Mouse (Mus musculus) kidney, adult 2 months (tissue): ENCODE measurements around the gene Ctse. TPM values are rescaled to one million over a fixed set of nuclear protein-coding genes. Genes with fewer than 3 reads are reported as not detected.

ENCODE experiments used
- DNase-seq: peaks from one replicate; pipeline ENCODE4 v3.0.0; 2021
- H3K27ac ChIP-seq: fragments of 200-500 bp; 2 replicates; pipeline ENCODE4 v1.5.1; 2012; ENCODE audit warnings: low read depth, low read length, control low read depth, inconsistent platforms; ENCODE audit not compliant: insufficient read depth
- H3K27me3 ChIP-seq: fragments of 200-500 bp; replicated peaks from 2 replicates; pipeline ENCODE4 v1.6.1; 2012; ENCODE audit warnings: mild to moderate bottlenecking, moderate library complexity, low read length, inconsistent platforms; ENCODE audit not compliant: control insufficient read depth, insufficient read depth
- H3K36me3 ChIP-seq: fragments of 200-500 bp; 2 replicates; pipeline ENCODE4 v1.6.1; 2012; ENCODE audit warnings: mild to moderate bottlenecking, moderate library complexity, low read length, inconsistent platforms; ENCODE audit not compliant: control insufficient read depth, insufficient read depth
- H3K4me1 ChIP-seq: fragments of 200-500 bp; 2 replicates; pipeline ENCODE4 v1.6.1; 2011; ENCODE audit warnings: low read length; ENCODE audit not compliant: control insufficient read depth, insufficient read depth
- H3K4me3 ChIP-seq: fragments of 200-500 bp; 2 replicates; pipeline ENCODE4 v1.5.1; 2011; ENCODE audit warnings: mild to moderate bottlenecking, low read depth, low read length, control low read depth; ENCODE audit not compliant: insufficient read depth
- CTCF ChIP-seq: fragments of 200-500 bp; conservative IDR thresholded peaks from 2 replicates; pipeline ENCODE4 v1.5.1; 2011; ENCODE audit warnings: low read depth, mild to moderate bottlenecking, control low read depth, low read length, moderate library complexity, mixed read lengths; ENCODE audit not compliant: insufficient read depth, insufficient read length
- POLR2A ChIP-seq: fragments of 200-500 bp; IDR thresholded peaks from one replicate; pipeline ENCODE4 v1.6.1; 2011; ENCODE audit warnings: low read depth, low read length, control low read depth
- WGBS: fragments of 180-500 bp; shearing (Covaris S2); methylation state at CpG from one replicate; pipeline ENCODE4 v1.1.7; 2018; 5-methylcytosine and 5-hydroxymethylcytosine counted together
- polyA plus RNA-seq: library from polyadenylated mRNA; depleted of rRNA; stranded (reverse); fragments of >200 nt; gene quantifications from 2 replicates; pipeline ENCODE4 v1.2.3, GENCODE M21; 2012

Ctse gene
- polyA plus RNA-seq, 1 experiment, result 1.8 TPM

DNA sequence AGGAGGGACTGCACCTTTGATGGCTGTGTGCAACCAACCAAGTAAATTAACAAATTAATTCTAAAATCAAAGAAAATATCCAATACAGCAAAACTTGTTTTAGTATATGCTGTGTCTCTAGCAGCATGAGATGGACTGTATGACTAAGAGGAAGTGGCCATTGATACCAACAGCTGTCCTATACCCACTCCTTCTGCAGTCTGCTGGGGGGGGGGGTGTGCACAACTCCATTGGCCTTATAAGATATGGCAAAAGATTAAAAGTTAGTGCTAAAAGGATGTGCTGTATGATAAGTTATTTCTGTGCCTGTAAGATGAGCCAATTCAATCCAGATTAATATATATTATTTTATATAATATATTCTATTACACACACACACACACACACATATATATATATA, 3.6 kb upstream of the Ctse start:
- no peaks in the 10 kb centered on the region for H3K27me3 ChIP-seq
- H3K4me1 ChIP-seq, result no peaks in the 10 kb centered on the region
- no peak for TF ChIP-seq POLR2A
- H3K36me3 ChIP-seq, result no peaks in the 10 kb centered on the region
- no peak overlapping the region for H3K4me3 ChIP-seq
- DNase-seq, result no peak
- no peak overlapping the region for H3K27ac ChIP-seq

DNA sequence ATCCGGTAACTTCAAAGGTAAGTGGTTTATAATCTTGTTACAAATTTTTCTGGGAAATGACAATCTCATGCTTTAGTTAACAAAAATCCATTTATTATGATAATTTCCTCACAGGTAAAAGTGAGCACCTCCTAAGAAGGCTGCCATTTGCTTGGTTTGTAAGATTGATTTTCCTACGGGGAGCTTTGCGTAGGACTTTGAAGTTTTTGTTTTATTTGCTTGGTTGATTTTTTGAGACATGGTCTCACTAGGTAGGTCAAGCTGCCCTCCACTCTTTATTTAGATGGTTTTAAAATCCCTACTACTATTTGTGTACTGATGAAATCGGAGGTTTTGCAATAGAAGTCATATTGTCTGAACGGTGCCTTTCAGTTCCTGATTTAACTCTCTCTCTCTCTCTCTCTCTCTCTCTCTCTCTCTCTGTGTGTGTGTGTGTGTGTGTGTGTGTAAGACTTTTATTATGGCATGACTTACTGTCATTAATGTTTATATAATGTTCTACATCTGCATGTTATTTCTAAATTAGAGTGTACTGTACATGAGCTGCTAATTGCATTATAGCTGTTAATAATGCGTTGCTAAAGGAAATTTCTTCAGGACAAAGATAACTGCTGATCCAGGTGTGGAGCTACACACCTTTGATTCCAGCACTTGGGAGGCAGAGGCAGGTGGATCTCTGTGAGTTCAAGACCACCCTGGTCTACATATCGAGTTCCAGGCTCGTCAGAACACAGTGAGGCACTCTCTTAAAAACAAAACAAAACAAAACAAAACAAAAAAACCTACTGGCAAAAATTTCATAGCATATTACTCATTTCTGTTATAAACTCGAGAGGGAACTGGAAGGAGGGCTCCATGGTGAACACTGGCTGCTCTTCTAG, 675 bp downstream of the Ctse start:
- no peak for TF ChIP-seq CTCF
- no peak for TF ChIP-seq POLR2A
- no peak for DNase-seq
- Histone ChIP-seq H3K36me3 (no peaks in the 10 kb centered on the region), H3K4me3 (no peak overlapping the region), H3K4me1 (no peaks in the 10 kb centered on the region), H3K27ac (no peak overlapping the region), H3K27me3 (no peaks in the 10 kb centered on the region)
- WGBS, result 80% methylated on average over 9 of the region's 9 CpGs

DNA sequence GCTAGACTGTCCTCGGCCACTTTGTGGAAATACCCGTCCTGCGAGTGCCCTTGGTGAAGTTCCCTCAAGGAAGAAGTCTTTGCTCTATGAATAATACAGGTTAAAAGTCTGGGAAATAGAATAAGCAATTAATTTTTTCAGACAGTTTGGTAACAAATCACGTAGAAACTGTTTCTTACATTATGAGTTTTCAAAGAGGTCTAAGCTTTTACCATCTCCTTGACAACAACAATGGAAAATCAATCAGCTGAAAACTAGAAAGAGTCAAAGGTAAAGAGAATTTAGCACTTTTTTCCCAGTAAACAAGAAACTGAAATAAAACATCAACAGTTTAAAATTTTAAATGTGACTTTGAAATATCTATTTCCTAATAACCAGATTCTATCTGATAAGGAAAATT, 2.0 kb downstream of the Ctse start:
- Histone ChIP-seq H3K27ac (no peak overlapping the region), H3K4me1 (no peaks in the 10 kb centered on the region), H3K4me3 (no peak overlapping the region), H3K27me3 (no peaks in the 10 kb centered on the region), H3K36me3 (no peaks in the 10 kb centered on the region)
- TF ChIP-seq POLR2A (no peak), CTCF (no peak)
- WGBS, result 83% methylated on average over 4 of the region's 4 CpGs
- DNase-seq, result no peak

DNA sequence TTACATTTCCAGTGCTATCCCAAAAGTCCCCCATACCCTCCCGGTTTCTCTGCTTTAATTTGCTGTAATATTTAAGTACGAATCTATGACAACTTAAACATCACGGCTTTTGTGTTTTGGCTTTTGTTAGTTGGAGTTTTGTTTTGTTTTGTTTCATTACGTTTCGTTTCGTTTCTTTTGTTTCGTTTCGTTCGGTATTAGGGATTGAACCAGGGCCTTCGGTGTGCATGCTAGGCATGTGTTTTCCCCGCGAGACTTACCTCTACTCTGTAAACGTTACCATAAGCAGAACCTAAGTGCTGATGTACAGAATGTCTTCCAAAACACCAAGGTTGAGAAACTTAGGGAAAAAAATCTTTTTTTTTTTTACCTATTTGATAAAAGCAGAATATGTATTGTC, 3.5 kb downstream of the Ctse start:
- WGBS, result 94% methylated on average over 13 of the region's 13 CpGs
- H3K4me3 ChIP-seq, result no peak overlapping the region
- no peaks in the 10 kb centered on the region for H3K36me3 ChIP-seq
- H3K27me3 ChIP-seq, result no peaks in the 10 kb centered on the region
- no peak for DNase-seq
- H3K4me1 ChIP-seq, result no peaks in the 10 kb centered on the region
- no peak overlapping the region for H3K27ac ChIP-seq
- TF ChIP-seq CTCF (no peak), POLR2A (no peak)

DNA sequence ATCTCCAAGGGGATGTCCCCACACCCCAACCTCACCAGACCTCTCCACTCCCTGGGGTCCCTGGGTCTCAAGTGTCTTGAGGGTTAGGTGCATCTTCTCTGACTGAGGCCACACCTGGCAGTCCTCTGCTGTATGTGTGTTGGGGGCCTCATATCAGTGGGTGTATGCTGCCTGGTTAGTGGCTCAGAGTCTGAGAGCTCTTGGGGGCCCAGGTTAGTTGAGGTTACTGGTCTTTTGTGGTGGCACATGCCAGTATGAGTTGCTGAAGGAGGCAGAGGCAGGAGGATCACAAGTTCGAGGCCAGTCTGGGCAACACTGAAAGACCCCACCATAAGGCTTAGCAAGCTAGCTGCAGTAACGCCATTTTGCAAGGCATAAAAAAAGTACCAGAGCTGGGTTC, 4.1 kb downstream of the Ctse start:
- Histone ChIP-seq H3K4me1 (no peaks in the 10 kb centered on the region), H3K27ac (no peak overlapping the region), H3K36me3 (no peaks in the 10 kb centered on the region), H3K4me3 (no peak overlapping the region), H3K27me3 (no peaks in the 10 kb centered on the region)
- TF ChIP-seq CTCF (no peak), POLR2A (no peak)
- 89% methylated on average over 2 of the region's 2 CpGs for WGBS
- DNase-seq, result no peak

DNA sequence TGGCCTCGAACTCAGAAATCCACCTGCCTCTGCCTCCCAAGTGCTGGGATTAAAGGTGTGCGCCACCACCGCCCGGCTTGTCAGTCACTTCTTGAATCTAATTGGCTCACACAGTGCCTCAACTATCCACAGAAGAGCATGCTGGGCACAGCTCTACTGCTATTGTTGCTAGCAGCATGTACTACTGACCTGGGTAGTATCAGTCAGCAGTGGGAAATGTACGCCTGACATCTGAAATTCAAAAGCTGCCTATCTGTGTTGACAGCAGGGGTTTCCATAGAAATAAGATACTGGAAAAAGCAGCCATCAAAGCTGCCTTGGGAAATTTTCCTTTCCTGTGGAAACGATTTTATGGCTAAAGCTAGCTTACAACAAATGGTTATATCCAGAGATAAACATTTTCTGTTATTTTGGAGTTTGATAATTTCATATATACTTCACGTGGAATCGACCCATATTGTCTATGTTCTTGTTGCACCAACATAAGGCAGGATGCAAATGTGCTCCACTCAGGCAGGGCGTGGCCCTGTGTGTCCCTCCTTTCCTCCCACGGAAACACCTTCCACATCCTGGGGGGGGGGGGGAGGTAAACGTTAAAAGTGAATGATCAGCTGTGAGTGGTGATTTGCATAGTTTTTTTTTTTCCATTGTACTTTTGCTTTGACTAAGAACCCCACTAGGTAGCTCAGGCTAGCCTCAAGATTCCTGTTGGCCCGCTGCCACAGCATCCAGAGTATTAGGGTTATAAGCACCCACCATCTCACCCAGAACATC, 14.8 kb downstream of the Ctse start:
- no peak for DNase-seq
- WGBS, result 75% methylated on average over 12 of the region's 12 CpGs
- H3K4me1 ChIP-seq, result no peaks in the 10 kb centered on the region
- H3K27ac ChIP-seq, result no peak overlapping the region
- H3K27me3 ChIP-seq, result no peaks in the 10 kb centered on the region
- H3K4me3 ChIP-seq, result no peak overlapping the region
- TF ChIP-seq CTCF (no peak), POLR2A (no peak)
- H3K36me3 ChIP-seq, result no peaks in the 10 kb centered on the region

DNA sequence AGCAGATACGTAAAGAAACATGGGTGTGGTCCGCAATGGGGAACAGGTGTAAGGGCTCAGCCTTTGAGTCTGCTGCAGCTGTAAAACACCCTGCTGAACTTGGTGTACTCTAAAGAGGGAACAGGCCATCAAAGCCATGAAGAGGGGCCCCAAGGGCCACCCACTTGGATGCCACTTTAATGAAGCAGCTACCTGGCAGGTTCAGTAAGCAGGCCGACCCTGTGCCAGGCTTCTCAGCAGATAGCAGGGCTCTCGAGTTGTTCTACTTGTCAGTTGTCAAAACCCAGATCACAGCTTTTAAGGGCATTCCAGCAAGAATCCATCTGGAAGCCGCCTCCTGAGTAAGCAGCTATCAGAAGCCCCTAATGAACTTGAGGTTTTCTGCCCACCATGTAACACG, 17.5 kb downstream of the Ctse start:
- no peak for TF ChIP-seq POLR2A
- no peak for TF ChIP-seq CTCF
- Histone ChIP-seq H3K4me1 (no peaks in the 10 kb centered on the region), H3K36me3 (no peaks in the 10 kb centered on the region), H3K27ac (no peak overlapping the region), H3K27me3 (no peaks in the 10 kb centered on the region), H3K4me3 (no peak overlapping the region)
- no peak for DNase-seq
- WGBS, result 87% methylated on average over 6 of the region's 6 CpGs
